Mouse (Mus musculus): ENCODE measurements around the gene Zfp219.

Gene Zfp219

GRCm38 (mm10) chr14:52021568-52022212 lies 1.2 kb upstream of the Zfp219 start:
- peaks cover 20% of the 10 kb centered on the region for H3K36me3 ChIP-seq (ENCODE audit: insufficient read depth, low read length)
- no peaks in the 10 kb centered on the region for H3K27me3 ChIP-seq (ENCODE audit: insufficient read depth, low read length)
- H3K9me3 ChIP-seq (ENCODE audit: low read length): no peaks in the 10 kb centered on the region
- TF ChIP-seq CTCF (conservative IDR thresholded peaks at IDR 0.05; ENCODE audit: low read length): no peak
- TF ChIP-seq POU5F1 (IDR thresholded peaks at IDR 0.05; ENCODE audit: borderline replicate concordance, low read length): no peak
- TF ChIP-seq NANOG (IDR thresholded peaks at IDR 0.05; ENCODE audit: borderline replicate concordance, low read length): no peak
- H3K4me3 ChIP-seq (replicated peaks; ENCODE audit: low read length): peak overlapping the region; percentile 90
- H3K4me1 ChIP-seq (replicated peaks; ENCODE audit: low read depth, low read length): peaks cover 68% of the 10 kb centered on the region

GRCm38 (mm10) chr14:52021138-52021529 lies 601 bp upstream of the Zfp219 start:
- Histone ChIP-seq H3K4me1 (replicated peaks; ENCODE audit: low read depth, low read length) (peaks cover 73% of the 10 kb centered on the region), H3K9me3 (ENCODE audit: low read length) (no peaks in the 10 kb centered on the region), H3K4me3 (replicated peaks; ENCODE audit: low read length) (peak overlapping the region; percentile 90), H3K27me3 (ENCODE audit: insufficient read depth, low read length) (no peaks in the 10 kb centered on the region), H3K36me3 (ENCODE audit: insufficient read depth, low read length) (peaks cover 21% of the 10 kb centered on the region)
- TF ChIP-seq NANOG (IDR thresholded peaks at IDR 0.05; ENCODE audit: borderline replicate concordance, low read length) (no peak), CTCF (conservative IDR thresholded peaks at IDR 0.05; ENCODE audit: low read length) (no peak), POU5F1 (IDR thresholded peaks at IDR 0.05; ENCODE audit: borderline replicate concordance, low read length) (no peak)

- H3K36me3 ChIP-seq (ENCODE audit: insufficient read depth, low read length): peaks cover 29% of the 10 kb centered on the region
- peak overlapping the region; percentile 90 for H3K4me3 ChIP-seq (replicated peaks; ENCODE audit: low read length)
- no peak for TF ChIP-seq POU5F1 (IDR thresholded peaks at IDR 0.05; ENCODE audit: borderline replicate concordance, low read length)
- TF ChIP-seq NANOG (IDR thresholded peaks at IDR 0.05; ENCODE audit: borderline replicate concordance, low read length): no peak
These were observed 768 bp downstream of the Zfp219 start for GRCm38 (mm10) chr14:52019590-52020340.

GRCm38 (mm10) chr14:52019051-52019589 lies 1.4 kb downstream of the Zfp219 start:
- Histone ChIP-seq H3K4me1 (replicated peaks; ENCODE audit: low read depth, low read length) (peaks cover 65% of the 10 kb centered on the region), H3K36me3 (ENCODE audit: insufficient read depth, low read length) (peaks cover 29% of the 10 kb centered on the region), H3K4me3 (replicated peaks; ENCODE audit: low read length) (peak overlapping the region; percentile 90), H3K9me3 (ENCODE audit: low read length) (no peaks in the 10 kb centered on the region), H3K27me3 (ENCODE audit: insufficient read depth, low read length) (no peaks in the 10 kb centered on the region)
- TF ChIP-seq POU5F1 (IDR thresholded peaks at IDR 0.05; ENCODE audit: borderline replicate concordance, low read length) (no peak), NANOG (IDR thresholded peaks at IDR 0.05; ENCODE audit: borderline replicate concordance, low read length) (no peak), CTCF (conservative IDR thresholded peaks at IDR 0.05; ENCODE audit: low read length) (peak; percentile 36; the same call in 1 of the 2 replicates)

More at GRCm38 (mm10) chr14:52019590-52020340, 768 bp downstream of the Zfp219 start:
- Histone ChIP-seq H3K4me1 (replicated peaks; ENCODE audit: low read depth, low read length) (peaks cover 71% of the 10 kb centered on the region), H3K9me3 (ENCODE audit: low read length) (no peaks in the 10 kb centered on the region), H3K27me3 (ENCODE audit: insufficient read depth, low read length) (no peaks in the 10 kb centered on the region)

GRCm38 (mm10) chr14:52018248-52019050 lies 2.1 kb downstream of the Zfp219 start:
- Histone ChIP-seq H3K9me3 (ENCODE audit: low read length) (no peaks in the 10 kb centered on the region), H3K27me3 (ENCODE audit: insufficient read depth, low read length) (no peaks in the 10 kb centered on the region), H3K4me1 (replicated peaks; ENCODE audit: low read depth, low read length) (peaks cover 61% of the 10 kb centered on the region), H3K4me3 (replicated peaks; ENCODE audit: low read length) (peak overlapping the region; percentile 90), H3K36me3 (ENCODE audit: insufficient read depth, low read length) (peaks cover 29% of the 10 kb centered on the region)
- TF ChIP-seq POU5F1 (IDR thresholded peaks at IDR 0.05; ENCODE audit: borderline replicate concordance, low read length): no peak
- no peak for TF ChIP-seq CTCF (conservative IDR thresholded peaks at IDR 0.05; ENCODE audit: low read length)
- no peak for TF ChIP-seq NANOG (IDR thresholded peaks at IDR 0.05; ENCODE audit: borderline replicate concordance, low read length)

GRCm38 (mm10) chr14:52017662-52018061 lies 2.9 kb downstream of the Zfp219 start:
- no peaks in the 10 kb centered on the region for H3K9me3 ChIP-seq (ENCODE audit: low read length)
- peak overlapping the region; percentile 90 for H3K4me3 ChIP-seq (replicated peaks; ENCODE audit: low read length)
- TF ChIP-seq NANOG (IDR thresholded peaks at IDR 0.05; ENCODE audit: borderline replicate concordance, low read length) (no peak), POU5F1 (IDR thresholded peaks at IDR 0.05; ENCODE audit: borderline replicate concordance, low read length) (no peak), CTCF (conservative IDR thresholded peaks at IDR 0.05; ENCODE audit: low read length) (no peak)
- H3K4me1 ChIP-seq (replicated peaks; ENCODE audit: low read depth, low read length): peaks cover 66% of the 10 kb centered on the region
- H3K36me3 ChIP-seq (ENCODE audit: insufficient read depth, low read length): peaks cover 34% of the 10 kb centered on the region
- H3K27me3 ChIP-seq (ENCODE audit: insufficient read depth, low read length): no peaks in the 10 kb centered on the region

GRCm38 (mm10) chr14:52016625-52017405 lies 3.7 kb downstream of the Zfp219 start:
- Histone ChIP-seq H3K4me1 (replicated peaks; ENCODE audit: low read depth, low read length) (peaks cover 68% of the 10 kb centered on the region), H3K27me3 (ENCODE audit: insufficient read depth, low read length) (no peaks in the 10 kb centered on the region), H3K36me3 (ENCODE audit: insufficient read depth, low read length) (peaks cover 41% of the 10 kb centered on the region), H3K4me3 (replicated peaks; ENCODE audit: low read length) (peak overlapping the region; percentile 90), H3K9me3 (ENCODE audit: low read length) (no peaks in the 10 kb centered on the region)
- TF ChIP-seq POU5F1 (IDR thresholded peaks at IDR 0.05; ENCODE audit: borderline replicate concordance, low read length): no peak
- no peak for TF ChIP-seq NANOG (IDR thresholded peaks at IDR 0.05; ENCODE audit: borderline replicate concordance, low read length)
- no peak for TF ChIP-seq CTCF (conservative IDR thresholded peaks at IDR 0.05; ENCODE audit: low read length)
